Mouse (Mus musculus): ENCODE measurements around the gene Zfp385a. TPM values are rescaled to one million over a fixed set of nuclear protein-coding genes. Genes with fewer than 3 reads are reported as not detected.

The Zfp385a gene
- polyA plus RNA-seq, 1 experiment = 9.9 TPM

DNA sequence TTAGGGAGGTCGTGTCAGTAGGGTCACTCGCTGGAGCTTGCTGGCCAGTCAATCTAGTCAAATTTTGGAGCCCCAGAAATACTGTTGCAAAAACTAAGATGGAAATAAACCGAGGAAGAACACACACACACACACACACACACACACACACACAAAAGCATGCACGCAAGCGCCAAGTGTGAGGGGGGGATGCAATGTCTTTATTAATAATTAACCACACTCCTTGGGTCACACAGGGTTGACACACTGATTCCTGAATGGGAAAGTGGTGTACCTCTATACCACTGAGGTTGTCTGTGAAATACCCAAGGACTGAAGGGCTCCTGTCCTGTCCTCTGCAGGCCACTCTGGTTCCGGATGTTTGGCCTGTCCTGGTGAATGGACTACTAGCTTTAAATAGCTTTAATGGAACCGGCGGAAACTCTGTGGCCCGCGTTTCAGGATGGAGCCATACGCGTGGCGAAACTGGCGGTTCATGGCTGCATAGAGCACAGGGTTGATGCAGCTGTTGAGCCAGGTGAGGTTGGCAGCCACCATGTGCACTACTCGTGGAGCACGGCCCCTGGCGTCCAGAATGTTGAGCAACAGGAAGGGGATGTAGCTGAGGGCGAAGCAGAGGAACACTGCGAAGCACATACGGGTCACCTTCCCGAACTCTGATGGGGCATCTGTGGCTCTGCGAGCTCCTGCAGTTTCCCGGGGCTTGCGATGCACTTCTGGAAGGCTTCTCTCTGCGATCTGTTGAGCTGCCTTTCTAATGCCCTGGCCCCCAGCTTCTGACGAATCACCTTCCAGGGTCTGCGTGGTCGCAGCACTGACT, 31.6 kb downstream of the Zfp385a start:
- no peak for DNase-seq (ENCODE audit: low spot score)

DNA sequence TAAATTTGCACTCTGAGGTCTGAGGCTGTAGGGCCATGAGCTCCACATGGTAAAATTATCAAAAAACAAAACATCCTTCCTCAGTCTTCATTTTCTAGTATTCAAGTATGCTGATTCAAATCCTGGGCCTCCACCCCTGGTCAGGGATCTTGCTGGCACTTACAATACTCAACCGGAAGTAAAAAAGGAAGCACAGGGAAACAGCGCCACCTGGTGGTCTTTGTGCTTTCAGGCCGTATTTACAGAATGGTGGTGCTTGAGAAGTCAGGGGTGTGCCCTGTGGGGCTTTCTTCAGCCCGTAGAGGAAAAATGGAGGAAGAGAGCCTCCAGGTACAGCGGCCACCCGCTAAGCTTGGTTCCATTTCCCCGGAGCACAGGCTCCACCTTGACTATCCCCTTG, 32.8 kb downstream of the Zfp385a start:
- DNase-seq (ENCODE audit: low spot score) = peak; percentile 76

GRCm38 (mm10) chr15:103305792-103306645, 33.9 kb downstream of the Zfp385a start:
- no peak for DNase-seq (ENCODE audit: low spot score)

DNA sequence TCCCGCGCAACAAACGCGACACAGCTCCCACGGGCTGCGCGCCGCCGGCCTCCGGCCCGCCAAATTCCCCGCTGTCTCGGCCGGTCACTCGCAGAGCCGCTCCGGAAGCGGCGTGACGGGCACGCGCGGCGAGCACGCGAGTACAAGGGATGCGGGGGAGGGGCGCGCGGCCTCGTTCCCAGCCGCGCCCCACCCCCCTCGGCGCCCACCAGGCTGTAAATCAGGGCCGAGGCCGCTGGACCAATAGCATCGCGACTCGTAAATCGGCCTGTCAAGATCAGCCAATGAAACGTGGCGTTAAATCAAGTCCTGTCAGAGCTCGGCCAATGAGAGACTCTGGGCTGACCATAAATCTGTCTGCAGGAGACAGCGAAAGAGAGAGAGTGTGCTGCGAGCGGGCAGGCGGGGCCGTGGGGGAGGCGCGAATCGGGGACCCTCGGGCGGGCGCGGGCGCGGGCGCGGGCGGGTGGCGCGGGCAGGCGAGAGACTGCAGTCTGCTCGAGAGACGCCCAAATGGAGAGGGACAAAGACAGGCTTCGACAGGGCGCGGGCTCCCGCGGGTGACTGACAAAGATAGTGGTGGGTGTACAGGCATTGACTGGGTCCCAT, 34.7 kb downstream of the Zfp385a start:
- DNase-seq (ENCODE audit: low spot score) = peak; percentile 84

DNA sequence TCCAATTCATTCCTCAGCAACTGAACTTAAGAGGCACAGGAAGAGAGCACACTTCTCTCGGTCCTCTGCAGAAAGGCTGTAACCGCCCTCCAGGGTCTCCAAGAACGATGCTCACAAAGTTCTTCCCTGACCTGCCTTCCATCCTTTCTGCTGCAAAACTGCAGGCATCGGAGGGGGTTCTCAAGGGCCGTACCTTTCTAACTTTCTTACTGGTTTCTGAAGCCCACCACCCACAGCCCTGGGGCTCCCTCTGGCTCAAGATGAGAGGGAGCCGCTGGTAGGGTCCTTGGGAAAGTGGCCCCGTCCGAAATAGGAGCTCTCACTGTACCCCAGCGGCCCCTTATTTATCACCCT, 35.3 kb downstream of the Zfp385a start:
- no peak for DNase-seq (ENCODE audit: low spot score)

DNA sequence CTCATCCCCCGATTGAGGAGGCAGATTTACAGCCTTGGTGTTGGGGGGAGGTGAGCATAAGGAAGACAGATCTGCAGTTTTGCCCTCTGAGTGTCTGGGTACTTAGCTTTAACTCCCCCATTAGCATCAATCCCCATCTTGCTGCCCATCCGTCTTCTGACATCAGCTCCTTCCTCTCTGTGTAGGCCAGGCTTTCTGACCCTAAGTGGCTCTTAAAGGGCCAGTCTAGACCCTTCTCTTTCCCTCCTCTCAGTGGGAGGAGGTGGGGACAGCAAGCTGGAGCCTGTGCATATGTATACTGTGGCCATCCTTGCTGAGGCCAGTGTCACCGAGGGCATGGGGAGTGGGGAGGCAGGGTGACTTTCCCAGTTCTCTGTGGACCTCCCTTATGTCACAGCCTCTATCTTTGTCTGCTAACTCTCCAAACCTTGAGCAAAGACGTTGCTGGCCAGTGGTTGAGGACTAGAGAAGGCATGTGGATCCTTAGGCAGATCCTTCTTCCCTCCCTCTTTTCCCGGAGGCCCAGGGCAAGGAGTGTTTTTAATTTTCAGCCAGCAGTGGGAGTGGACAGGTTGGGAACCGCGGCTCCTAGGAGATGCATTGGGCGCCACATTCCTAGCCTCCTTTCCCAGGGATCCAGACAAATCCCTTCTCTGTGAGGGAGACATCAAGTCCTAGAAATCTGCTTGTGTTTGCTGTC, 35.8 kb downstream of the Zfp385a start:
- DNase-seq (ENCODE audit: low spot score) = no peak

GRCm38 (mm10) chr15:103302341-103303021, 37.4 kb downstream of the Zfp385a start:
- DNase-seq (ENCODE audit: low spot score) = no peak

GRCm38 (mm10) chr15:103301547-103302340, 38.1 kb downstream of the Zfp385a start:
- no peak for DNase-seq (ENCODE audit: low spot score)

- DNase-seq (ENCODE audit: low spot score) = no peak
Observed at GRCm38 (mm10) chr15:103301046-103301445, 38.8 kb downstream of the Zfp385a start.

DNA sequence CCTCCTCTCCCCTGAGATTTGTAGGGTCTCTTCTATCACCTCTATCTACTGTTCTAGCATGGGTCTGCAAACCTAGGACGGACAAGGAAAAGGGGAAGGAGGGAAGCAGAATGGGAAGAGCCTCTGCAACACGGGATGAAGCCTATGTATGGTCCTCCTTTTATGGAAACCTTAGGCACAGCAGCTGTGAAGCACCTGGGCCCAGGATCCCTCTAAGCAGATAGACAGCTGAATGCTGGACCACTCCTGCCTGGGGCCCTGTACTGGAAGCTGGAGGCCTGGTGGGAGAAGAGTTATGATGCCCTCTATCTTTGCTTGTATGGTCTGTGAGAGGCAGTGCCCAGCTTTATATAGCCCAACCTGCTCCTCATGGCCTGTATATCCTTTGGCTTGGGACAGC, 39.3 kb downstream of the Zfp385a start:
- no peak for DNase-seq (ENCODE audit: low spot score)

GRCm38 (mm10) chr15:103300067-103300471, 39.8 kb downstream of the Zfp385a start:
- no peak for DNase-seq (ENCODE audit: low spot score)

DNA sequence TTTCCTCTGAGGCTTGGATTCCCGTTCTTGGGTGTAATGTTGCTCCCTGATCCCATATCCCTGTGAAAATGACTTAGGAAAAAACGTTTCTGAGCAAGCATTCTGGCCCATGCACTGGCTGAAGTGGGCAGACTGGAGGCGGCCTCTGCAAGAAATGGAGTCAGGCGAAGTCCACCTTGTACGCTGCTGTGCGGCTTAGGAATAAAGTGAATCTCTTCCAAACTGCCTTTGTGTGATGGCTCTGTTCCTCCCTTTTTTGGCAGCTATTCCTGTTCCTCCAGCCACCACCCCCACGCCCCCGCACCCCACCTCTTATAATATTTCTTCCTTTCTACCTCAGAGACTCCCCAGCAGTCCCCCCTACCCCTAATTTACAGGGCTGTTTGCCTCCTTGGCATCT, 40.2 kb downstream of the Zfp385a start:
- no peak for DNase-seq (ENCODE audit: low spot score)

GRCm38 (mm10) chr15:103298861-103299616, 40.9 kb downstream of the Zfp385a start:
- no peak for DNase-seq (ENCODE audit: low spot score)

DNA sequence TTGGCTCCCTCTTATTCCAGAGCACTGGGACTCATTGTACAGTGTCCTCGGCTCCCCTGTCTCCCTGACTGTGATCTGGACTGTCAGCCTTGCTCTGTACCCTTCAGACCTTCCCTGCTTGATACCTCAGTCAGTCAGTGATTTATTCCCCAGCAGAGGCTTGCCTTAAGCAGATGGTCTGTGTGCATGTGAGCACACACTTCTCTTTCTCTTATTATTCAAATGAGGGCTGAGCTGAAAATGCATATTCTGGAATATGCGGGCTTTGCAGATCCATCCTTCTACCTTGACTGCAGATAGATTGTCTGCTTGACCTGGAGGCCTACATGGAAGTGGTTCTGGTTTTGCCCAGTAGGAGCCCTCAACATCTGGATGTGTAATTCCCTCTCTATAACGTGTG, 41.9 kb downstream of the Zfp385a start:
- DNase-seq (ENCODE audit: low spot score) = no peak

DNA sequence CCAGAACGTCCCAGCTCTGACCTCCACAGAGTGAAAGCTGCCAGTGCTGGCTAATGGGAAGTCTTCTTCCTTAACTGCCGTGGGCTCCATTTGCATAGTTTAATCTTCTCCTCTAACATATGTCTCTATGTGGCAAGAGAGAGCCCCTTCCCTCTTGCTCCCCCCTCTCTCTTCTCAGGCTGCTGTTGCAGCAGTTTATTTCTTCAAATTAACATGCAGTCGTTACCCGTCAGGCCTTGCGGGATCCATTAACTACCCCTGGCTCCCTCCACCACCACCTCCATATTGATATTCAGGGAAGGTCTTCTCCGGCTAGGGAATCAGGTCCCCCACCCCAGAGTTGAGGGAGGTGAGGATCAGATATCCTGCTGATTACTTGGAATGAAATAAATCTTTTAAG, 42.6 kb downstream of the Zfp385a start:
- DNase-seq (ENCODE audit: low spot score) = no peak

GRCm38 (mm10) chr15:103295851-103296250, 44.0 kb downstream of the Zfp385a start:
- DNase-seq (ENCODE audit: low spot score) = no peak

- DNase-seq (ENCODE audit: low spot score) = no peak
Observed at GRCm38 (mm10) chr15:103294649-103295048, 45.2 kb downstream of the Zfp385a start.

DNA sequence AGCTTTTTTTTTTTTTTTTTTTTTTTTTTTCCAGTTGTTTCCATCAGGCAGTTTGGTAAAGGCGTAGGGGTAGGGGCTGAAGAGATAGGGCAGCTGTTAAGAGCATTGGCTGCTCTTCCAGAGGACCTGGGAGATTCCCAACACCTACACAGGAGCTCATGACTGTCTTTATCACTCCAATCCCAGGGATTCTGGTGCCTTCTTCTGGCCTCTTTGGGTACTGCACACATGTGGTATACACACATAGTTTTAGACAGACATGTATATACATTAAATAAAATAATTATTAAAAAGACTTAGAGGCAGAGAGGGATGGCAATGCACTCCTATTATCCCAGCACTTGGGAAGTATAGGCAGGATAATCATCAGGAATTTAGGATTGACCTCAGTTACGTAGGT, 46.5 kb downstream of the Zfp385a start:
- no peak for DNase-seq (ENCODE audit: low spot score)

GRCm38 (mm10) chr15:103292673-103293345, 47.1 kb downstream of the Zfp385a start:
- no peak for DNase-seq (ENCODE audit: low spot score)

Data from urinary bladder, adult 2 months (tissue).